Mouse (Mus musculus): Measurements from ENCODE around the gene Sart1. TPM values are rescaled to one million over a fixed set of nuclear protein-coding genes. Genes with fewer than 3 reads are reported as not detected.
"Not testable (repeated sequence)": the region's sequence is repeated elsewhere in the genome, so short reads cannot be mapped to it uniquely, and the experiment has no call there.

The Sart1 gene
- total RNA-seq, 1 experiment from 2014 or later = 93.3 TPM

DNA sequence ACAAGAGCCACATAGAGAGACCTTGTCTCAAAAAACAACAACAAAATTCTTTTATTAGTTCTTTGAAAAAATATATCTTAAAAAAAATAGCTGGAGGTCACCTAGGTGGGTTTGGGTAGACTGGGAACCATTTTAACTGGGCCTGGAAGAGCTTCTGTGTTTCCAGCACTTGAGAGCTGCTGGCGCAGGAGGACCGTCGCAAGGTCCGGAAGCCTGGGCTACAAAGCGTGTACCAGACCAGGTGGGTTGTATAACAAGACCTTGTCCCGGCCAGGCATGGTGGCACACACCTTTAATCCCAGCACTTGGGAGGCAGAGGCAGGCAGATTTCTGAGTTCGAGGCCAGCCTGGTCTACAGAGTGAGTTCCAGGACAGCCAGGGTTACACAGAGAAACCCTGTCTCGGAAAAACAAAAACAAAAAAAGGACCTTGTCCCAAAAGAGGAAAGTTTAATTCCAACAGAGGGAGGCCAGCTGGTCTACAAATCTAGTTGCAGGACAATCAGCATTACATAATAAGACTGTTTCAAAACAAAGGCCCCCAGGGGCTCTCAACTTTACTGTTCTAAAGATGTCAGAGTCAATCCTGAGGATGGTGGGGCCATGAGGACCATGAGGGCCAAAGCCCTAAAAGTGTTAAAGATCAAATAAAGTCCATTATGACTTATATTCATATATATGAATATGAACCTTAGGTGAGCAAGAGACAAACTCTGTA lies 30.4 kb upstream of the Sart1 start:
- ATAC-seq (replicated peaks; ENCODE audit: low read depth, poor library complexity, severe bottlenecking) = no peak

DNA sequence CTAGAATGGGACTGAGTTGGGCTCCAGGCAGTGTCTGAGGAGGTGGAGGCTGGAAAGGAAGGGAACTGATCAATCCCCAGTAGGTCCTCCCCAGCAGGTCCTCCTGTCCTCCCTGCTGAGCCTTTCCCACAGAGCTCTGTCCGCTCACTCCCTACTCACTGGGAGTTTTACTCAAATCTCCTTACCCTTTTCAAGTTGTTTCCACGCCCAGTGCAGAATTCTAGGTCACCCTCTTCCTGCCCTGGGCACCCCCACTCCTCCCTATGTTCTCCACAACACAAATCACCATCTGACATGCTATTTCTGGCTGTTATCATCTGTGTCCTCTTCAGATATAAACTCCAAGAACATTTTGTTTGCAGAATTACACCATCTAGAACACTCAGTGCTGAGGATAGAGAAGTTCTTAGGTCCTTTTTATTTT lies 26.0 kb upstream of the Sart1 start:
- no peak for ATAC-seq (replicated peaks; ENCODE audit: low read depth, poor library complexity, severe bottlenecking)

GRCm38 (mm10) chr19:5413840-5414239 lies 25.3 kb upstream of the Sart1 start:
- ATAC-seq (replicated peaks; ENCODE audit: low read depth, poor library complexity, severe bottlenecking) = no peak

- ATAC-seq (replicated peaks; ENCODE audit: low read depth, poor library complexity, severe bottlenecking) = no peak
Observed at GRCm38 (mm10) chr19:5411961-5412360, 23.5 kb upstream of the Sart1 start.

DNA sequence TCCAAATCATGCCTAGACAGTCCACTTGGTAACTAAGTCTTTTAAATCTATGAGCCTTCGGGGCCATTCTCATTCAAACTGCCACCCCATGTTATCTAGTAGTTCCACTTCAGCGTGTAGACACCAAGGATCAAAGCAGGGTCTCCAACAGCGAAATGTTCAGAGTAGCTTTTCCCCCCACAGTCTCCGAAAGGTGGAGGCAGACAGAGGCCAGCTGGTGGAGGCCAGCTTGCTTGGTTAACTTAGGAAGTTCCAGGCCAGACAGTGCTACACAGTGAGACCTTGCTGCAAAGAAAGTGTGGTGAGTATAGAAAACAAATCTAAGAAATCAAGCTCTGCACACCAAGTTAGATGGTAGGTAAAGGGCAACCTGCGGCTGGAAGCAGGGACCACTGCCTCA lies 22.1 kb upstream of the Sart1 start:
- no peak for ATAC-seq (replicated peaks; ENCODE audit: low read depth, poor library complexity, severe bottlenecking)

GRCm38 (mm10) chr19:5409068-5409467 lies 20.6 kb upstream of the Sart1 start:
- ATAC-seq (replicated peaks; ENCODE audit: low read depth, poor library complexity, severe bottlenecking) = no peak

GRCm38 (mm10) chr19:5408057-5409001 lies 19.8 kb upstream of the Sart1 start:
- peak; percentile 24; the same call in 1 of the 2 replicates for ATAC-seq (replicated peaks; ENCODE audit: low read depth, poor library complexity, severe bottlenecking)

DNA sequence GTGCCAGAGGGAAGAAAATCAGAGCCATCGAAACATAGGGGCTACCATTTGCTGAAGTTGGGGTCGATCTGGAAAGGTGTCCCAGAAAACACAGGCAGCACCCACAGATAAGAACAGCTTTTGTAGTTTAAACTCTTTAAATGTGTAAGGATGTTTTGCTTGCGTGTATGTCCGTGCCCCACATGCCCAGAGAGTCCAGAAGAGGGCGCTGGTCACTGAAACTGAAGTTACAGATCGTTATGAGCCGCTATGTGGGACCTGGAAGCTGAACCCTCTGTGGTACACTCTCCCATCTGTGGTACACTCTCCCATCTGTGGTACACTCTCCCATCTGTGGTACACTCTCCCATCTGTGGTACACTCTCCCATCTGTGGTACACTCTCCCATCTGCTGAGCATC lies 18.6 kb upstream of the Sart1 start:
- peak; percentile 81 for ATAC-seq (replicated peaks; ENCODE audit: low read depth, poor library complexity, severe bottlenecking)

GRCm38 (mm10) chr19:5406531-5407126 lies 18.1 kb upstream of the Sart1 start:
- peak; percentile 33 for ATAC-seq (replicated peaks; ENCODE audit: low read depth, poor library complexity, severe bottlenecking)

DNA sequence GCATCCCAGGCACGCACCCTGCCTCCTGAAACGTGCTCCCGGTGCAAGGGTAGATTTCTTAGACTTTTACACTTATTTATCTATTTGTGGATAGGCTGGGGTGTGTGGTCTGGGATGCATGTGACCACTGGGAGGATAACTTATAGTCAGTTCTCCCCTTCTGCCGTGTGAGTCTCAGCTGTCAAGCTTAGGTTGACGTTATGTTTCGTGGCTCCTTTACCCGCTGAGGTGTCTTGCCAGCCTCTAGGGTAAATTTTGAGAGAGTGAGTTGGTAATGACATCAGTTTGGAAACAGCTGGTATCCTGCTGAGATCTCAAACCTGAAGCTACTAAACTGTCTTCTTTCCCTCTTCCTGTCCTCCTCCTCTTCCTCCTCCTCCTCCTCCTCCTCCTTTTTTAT lies 17.4 kb upstream of the Sart1 start:
- peak; percentile 45 for ATAC-seq (replicated peaks; ENCODE audit: low read depth, poor library complexity, severe bottlenecking)

- no peak for ATAC-seq (replicated peaks; ENCODE audit: low read depth, poor library complexity, severe bottlenecking)
Observed at GRCm38 (mm10) chr19:5402293-5402692, 13.8 kb upstream of the Sart1 start, which contains the start of gene Tsga10ip. TSS of gene Tsga10ip (minus strand) at chr19:5402526.

DNA sequence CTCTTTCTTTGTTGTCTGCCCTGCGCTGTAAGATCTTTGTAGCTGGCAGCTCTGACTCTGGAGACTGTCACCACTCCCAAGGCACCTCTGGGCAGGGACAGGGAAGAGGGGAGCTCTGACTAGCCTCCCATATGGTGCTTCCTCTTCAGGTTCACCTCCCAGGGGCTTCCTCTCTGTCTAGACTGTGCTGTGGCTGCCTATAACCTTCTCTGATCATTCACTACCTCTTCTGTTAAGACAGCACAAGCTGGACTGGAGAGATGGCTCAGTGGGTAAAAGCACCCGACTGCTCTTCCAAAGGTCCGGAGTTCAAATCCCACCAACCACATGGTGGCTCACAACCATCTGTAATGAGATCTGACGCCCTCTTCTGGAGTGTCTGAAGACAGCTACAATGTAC lies 12.6 kb upstream of the Sart1 start:
- not testable (repeated sequence) for ATAC-seq (replicated peaks; ENCODE audit: low read depth, poor library complexity, severe bottlenecking)

DNA sequence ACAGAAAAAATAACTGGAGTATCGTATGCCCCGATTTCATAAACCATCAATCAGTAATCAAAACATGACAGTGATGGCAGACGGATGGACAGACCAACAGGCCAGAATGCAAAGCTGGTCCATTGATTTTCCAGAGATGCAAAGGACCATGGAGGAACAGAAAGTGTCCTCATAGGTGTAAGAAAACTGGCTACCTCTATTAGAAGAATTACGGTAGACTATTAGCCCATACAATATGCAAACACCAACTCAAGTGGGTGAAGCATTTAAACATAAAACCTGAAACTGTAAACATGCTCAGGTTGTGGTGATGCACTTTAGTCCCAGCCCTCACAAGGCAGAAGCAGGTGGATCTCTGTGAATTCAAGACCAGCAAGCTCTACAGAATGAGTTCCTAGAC lies 6.9 kb upstream of the Sart1 start:
- ATAC-seq (replicated peaks; ENCODE audit: low read depth, poor library complexity, severe bottlenecking) = no peak

- no peak for ATAC-seq (replicated peaks; ENCODE audit: low read depth, poor library complexity, severe bottlenecking)
Observed at GRCm38 (mm10) chr19:5394168-5394567, 5.7 kb upstream of the Sart1 start.

- no peak for ATAC-seq (replicated peaks; ENCODE audit: low read depth, poor library complexity, severe bottlenecking)
Observed at GRCm38 (mm10) chr19:5392892-5393291, 4.4 kb upstream of the Sart1 start.

GRCm38 (mm10) chr19:5390416-5390815 lies 1.9 kb upstream of the Sart1 start:
- no peak for ATAC-seq (replicated peaks; ENCODE audit: low read depth, poor library complexity, severe bottlenecking)

GRCm38 (mm10) chr19:5389647-5390046 lies 1.1 kb upstream of the Sart1 start:
- peak; percentile 70 for ATAC-seq (replicated peaks; ENCODE audit: low read depth, poor library complexity, severe bottlenecking)

DNA sequence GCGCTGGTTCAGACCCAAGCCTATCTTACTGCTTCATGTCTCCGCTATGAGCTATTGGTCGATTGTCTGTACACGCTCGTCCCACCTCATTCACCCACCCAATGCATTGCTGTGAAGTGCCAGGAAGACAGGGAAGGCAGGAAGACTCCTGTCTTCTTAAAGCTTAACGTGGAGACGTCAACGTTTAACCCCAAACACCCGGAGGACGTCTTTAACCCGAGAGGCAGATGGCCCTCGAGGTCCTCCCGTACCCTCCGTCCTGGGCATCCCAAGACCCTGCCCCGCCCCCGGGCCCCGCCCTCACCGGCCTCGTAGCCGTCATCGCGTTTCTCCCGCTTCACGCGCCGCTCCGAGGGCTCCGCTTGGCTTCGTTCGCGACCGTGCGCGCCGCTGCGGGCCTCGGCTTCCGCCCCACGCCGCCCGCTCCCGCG lies 477 bp downstream of the Sart1 start:
- ATAC-seq (replicated peaks; ENCODE audit: low read depth, poor library complexity, severe bottlenecking) = no peak

GRCm38 (mm10) chr19:5384715-5385114 lies 3.8 kb downstream of the Sart1 start:
- no peak for ATAC-seq (replicated peaks; ENCODE audit: low read depth, poor library complexity, severe bottlenecking)

DNA sequence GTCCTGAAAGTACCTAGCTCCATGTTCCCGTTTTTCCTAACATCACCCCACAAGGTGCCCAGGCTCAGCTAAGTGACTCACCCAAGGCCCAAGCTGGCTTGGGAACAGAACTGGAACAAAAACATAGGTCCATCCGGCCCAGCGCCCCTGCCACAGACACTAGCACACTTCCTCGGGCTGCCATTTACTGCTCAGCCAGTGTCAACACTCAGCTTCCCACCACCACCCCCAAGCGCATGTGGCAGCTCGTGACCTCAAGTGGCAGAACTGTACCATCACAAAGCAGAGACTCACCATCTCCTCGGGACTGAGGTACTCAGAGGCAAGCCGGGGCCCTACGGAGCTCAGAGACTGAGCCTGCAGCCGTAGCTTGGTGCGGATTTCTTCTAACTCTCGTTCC lies 5.2 kb downstream of the Sart1 start:
- ATAC-seq (replicated peaks; ENCODE audit: low read depth, poor library complexity, severe bottlenecking) = no peak

DNA sequence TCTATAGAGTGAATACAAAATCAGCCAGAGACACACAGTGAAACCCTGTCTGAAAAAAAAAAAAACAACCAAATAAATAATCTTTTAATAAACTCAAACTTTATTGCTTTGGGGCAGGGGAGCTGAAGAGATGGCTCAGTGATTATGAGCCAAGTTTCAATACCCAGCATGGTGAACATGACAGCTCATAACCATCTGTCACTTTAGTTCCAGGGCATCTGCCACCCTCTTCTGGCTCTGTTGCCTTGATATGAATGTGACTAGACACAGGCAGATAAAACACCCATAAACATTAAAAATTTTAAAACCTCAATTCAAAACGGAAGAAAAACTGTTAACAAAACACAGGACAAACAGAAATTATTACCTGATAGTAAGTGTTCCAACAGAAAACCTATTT lies 11.1 kb downstream of the Sart1 start:
- no peak for ATAC-seq (replicated peaks; ENCODE audit: low read depth, poor library complexity, severe bottlenecking)

Measured in common myeloid progenitor, adult 5-6 weeks (primary cell).